Mouse (Mus musculus): ENCODE measurements at regions not wholly inside any gene's neighbourhood (a gene's known extent, or its start where the extent isn't known, plus 50 kb on each side); places are given as distances from the start of the nearest gene placed in this dataset.

GRCm38 (mm10) chr16:10098511-10098910 lies 71.5 kb upstream of the Rpl39l start:
- H3K9ac ChIP-seq (ENCODE audit: low read length) = no peak overlapping the region
- H3K9me3 ChIP-seq (ENCODE audit: control insufficient read depth, low read length) = no peaks in the 10 kb centered on the region
- ATAC-seq (replicated peaks; ENCODE audit: low FRiP score) = no peak
- H3K27me3 ChIP-seq (ENCODE audit: control insufficient read depth, insufficient read depth, low read length) = no peaks in the 10 kb centered on the region
- H3K4me3 ChIP-seq (ENCODE audit: low read depth, low read length) = no peak overlapping the region
- no peaks in the 10 kb centered on the region for H3K4me1 ChIP-seq (replicated peaks; ENCODE audit: control insufficient read depth, insufficient read depth, low read length)
- H3K27ac ChIP-seq (ENCODE audit: low read depth, low read length) = no peak overlapping the region
- DNase-seq (ENCODE audit: low spot score) = no peak
- 94% methylated on average over 11 of the region's 11 CpGs for WGBS
- H3K4me2 ChIP-seq (ENCODE audit: low read depth, low read length, severe bottlenecking) = no peak overlapping the region
- H3K36me3 ChIP-seq (ENCODE audit: control insufficient read depth, insufficient read depth, low read length) = no peaks in the 10 kb centered on the region

DNA sequence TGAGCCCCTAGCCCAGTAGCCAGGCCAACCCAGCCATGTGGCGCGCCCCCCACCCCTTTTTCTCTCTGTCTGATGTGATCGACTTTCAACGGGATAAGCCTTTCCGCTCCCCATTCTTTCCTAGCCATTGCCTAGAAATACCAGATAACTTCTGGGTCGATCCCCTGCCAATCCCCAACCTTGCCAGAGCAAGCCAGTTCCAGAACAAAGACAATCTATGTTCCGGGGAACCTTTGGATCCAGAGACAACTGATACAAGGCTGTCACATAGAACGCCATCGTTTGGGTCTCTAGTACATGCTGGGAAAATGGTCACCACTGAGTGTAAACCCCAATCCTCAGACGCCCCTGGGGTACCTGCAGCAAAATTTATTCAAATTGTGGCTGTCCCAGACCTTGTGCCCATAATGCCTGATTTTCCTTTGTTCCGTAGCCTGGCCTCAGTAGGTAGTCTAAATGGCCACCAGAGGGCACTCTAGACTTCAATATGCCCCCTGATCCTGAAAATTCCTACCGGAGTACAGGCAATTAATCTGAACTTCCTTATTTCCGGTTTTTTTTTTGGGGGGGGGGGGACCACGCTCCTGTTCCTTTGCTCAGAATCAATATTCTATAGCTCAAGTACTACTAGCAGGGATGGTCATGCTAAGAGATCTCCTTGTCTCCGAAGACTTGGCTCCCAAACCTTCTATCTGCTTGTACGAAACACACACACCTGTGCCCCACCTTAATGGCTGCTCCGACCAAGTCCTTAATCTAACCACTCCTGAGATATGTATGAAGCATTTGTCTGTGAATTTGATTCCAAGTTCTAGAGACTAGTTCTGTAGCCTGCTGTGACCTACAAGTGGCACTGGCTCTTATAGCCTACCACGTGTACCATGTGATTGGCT lies 81.3 kb upstream of the Rpl39l start:
- H3K9ac ChIP-seq (ENCODE audit: low read length) = peak overlapping the region; percentile 12; the same call in 1 of the 2 replicates
- no peaks in the 10 kb centered on the region for H3K4me1 ChIP-seq (replicated peaks; ENCODE audit: control insufficient read depth, insufficient read depth, low read length)
- H3K4me2 ChIP-seq (ENCODE audit: low read depth, low read length, severe bottlenecking) = no peak overlapping the region
- no peak overlapping the region for H3K4me3 ChIP-seq (ENCODE audit: low read depth, low read length)
- H3K27me3 ChIP-seq (ENCODE audit: control insufficient read depth, insufficient read depth, low read length) = no peaks in the 10 kb centered on the region
- 57% methylated on average over 18 of the region's 18 CpGs for WGBS
- no peaks in the 10 kb centered on the region for H3K9me3 ChIP-seq (ENCODE audit: control insufficient read depth, low read length)
- DNase-seq (ENCODE audit: low spot score) (peak; percentile 56), ATAC-seq (replicated peaks; ENCODE audit: low FRiP score) (peak; percentile 53; the same call in 1 of the 2 replicates)
- H3K27ac ChIP-seq (ENCODE audit: low read depth, low read length) = no peak overlapping the region
- H3K36me3 ChIP-seq (ENCODE audit: control insufficient read depth, insufficient read depth, low read length) = no peaks in the 10 kb centered on the region

DNA sequence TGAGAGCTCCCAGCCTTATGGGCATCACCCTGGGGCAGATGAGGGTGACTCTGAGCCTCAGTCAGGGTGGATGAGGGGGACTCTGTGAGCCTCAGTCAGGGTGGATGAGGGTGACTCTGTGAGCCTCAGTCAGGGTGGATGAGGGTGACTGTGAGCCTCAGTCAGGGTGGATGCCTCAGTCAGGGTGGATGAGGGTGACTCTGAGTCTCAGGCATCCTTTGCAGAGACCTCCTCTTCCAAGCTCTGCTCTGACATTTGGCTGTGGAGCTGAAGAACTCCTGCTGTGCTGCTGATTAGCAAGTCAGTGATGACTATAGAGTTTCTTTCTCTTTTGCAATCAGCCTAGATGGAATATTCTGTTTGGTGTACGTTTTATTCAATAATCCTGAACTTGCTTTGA lies 83.7 kb upstream of the Rpl39l start:
- Histone ChIP-seq H3K36me3 (ENCODE audit: control insufficient read depth, insufficient read depth, low read length) (no peaks in the 10 kb centered on the region), H3K27ac (ENCODE audit: low read depth, low read length) (no peak overlapping the region), H3K9ac (ENCODE audit: low read length) (no peak overlapping the region), H3K27me3 (ENCODE audit: control insufficient read depth, insufficient read depth, low read length) (no peaks in the 10 kb centered on the region), H3K4me2 (ENCODE audit: low read depth, low read length, severe bottlenecking) (no peak overlapping the region), H3K4me1 (replicated peaks; ENCODE audit: control insufficient read depth, insufficient read depth, low read length) (no peaks in the 10 kb centered on the region), H3K4me3 (ENCODE audit: low read depth, low read length) (no peak overlapping the region), H3K9me3 (ENCODE audit: control insufficient read depth, low read length) (no peaks in the 10 kb centered on the region)
- WGBS = 19% methylated on average over 1 of the region's 1 CpGs
- DNase-seq (ENCODE audit: low spot score) = no peak
- no peak for ATAC-seq (replicated peaks; ENCODE audit: low FRiP score)

- H3K9ac ChIP-seq (ENCODE audit: low read length) = no peak overlapping the region
- H3K9me3 ChIP-seq (ENCODE audit: control insufficient read depth, low read length) = no peaks in the 10 kb centered on the region
- H3K36me3 ChIP-seq (ENCODE audit: control insufficient read depth, insufficient read depth, low read length) = no peaks in the 10 kb centered on the region
- H3K4me1 ChIP-seq (replicated peaks; ENCODE audit: control insufficient read depth, insufficient read depth, low read length) = no peaks in the 10 kb centered on the region
- no peak overlapping the region for H3K4me3 ChIP-seq (ENCODE audit: low read depth, low read length)
- ATAC-seq (replicated peaks; ENCODE audit: low FRiP score) = no peak
- no peak overlapping the region for H3K27ac ChIP-seq (ENCODE audit: low read depth, low read length)
- H3K4me2 ChIP-seq (ENCODE audit: low read depth, low read length, severe bottlenecking) = no peak overlapping the region
- no peak for DNase-seq (ENCODE audit: low spot score)
- no peaks in the 10 kb centered on the region for H3K27me3 ChIP-seq (ENCODE audit: control insufficient read depth, insufficient read depth, low read length)
- 88% methylated on average over 5 of the region's 5 CpGs for WGBS
Observed at GRCm38 (mm10) chr16:10085429-10085828, 84.6 kb upstream of the Rpl39l start.

DNA sequence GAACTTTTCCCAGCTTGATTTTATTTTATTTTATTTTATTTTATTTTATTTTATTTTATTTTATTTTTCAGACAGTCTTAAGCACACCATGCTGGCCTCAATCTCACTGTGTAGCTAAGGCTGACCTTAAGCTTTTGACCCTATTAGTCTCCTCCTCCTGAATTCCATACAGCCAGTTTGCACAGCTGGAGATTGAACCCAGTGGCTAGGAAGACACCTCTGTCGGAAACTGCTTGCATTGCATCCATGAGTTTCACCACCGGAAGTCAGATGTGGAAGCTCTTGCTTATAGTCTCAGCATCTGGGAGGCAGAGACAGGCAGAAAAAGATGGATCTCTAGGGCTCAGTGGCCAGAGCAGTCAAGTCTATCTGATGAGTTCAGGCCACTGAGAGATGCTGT lies 86.4 kb upstream of the Grin2a start:
- ATAC-seq (replicated peaks; ENCODE audit: low FRiP score) (no peak), DNase-seq (ENCODE audit: low spot score) (no peak)
- no peaks in the 10 kb centered on the region for H3K4me1 ChIP-seq (replicated peaks; ENCODE audit: control insufficient read depth, insufficient read depth, low read length)
- H3K4me3 ChIP-seq (ENCODE audit: low read depth, low read length) = no peak overlapping the region
- H3K27me3 ChIP-seq (ENCODE audit: control insufficient read depth, insufficient read depth, low read length) = no peaks in the 10 kb centered on the region
- H3K4me2 ChIP-seq (ENCODE audit: low read depth, low read length, severe bottlenecking) = no peak overlapping the region
- 63% methylated on average over 2 of the region's 2 CpGs for WGBS
- no peak overlapping the region for H3K9ac ChIP-seq (ENCODE audit: low read length)
- H3K36me3 ChIP-seq (ENCODE audit: control insufficient read depth, insufficient read depth, low read length) = no peaks in the 10 kb centered on the region
- H3K9me3 ChIP-seq (ENCODE audit: control insufficient read depth, low read length) = no peaks in the 10 kb centered on the region
- no peak overlapping the region for H3K27ac ChIP-seq (ENCODE audit: low read depth, low read length)

DNA sequence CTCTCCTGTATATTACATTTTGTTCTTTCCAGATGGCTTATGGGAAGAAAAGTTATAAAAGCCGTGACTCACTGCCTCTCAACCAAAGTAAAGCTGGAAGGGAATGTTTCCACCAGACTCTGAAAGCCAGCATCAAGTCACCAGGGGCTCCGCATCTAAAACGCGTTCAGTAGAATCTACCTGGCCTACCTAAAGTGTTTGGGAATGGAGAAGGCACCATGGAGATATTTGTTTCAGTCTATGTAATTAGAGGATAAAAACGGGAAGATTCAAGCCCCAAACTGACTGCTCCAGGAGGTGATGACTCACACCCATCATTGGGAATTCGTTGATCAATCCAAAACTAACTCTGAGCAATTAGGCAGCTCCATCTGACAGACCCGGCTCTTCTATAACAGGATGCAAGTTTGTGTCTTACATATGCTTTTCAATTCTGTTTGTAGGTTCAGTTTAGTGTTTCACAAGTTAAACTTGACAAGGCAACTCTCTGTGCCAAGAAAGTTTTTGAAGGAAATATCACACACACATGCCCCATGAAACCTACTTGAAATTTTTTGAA lies 84.8 kb upstream of the Grin2a start:
- no peaks in the 10 kb centered on the region for H3K9me3 ChIP-seq (ENCODE audit: control insufficient read depth, low read length)
- no peaks in the 10 kb centered on the region for H3K36me3 ChIP-seq (ENCODE audit: control insufficient read depth, insufficient read depth, low read length)
- H3K4me2 ChIP-seq (ENCODE audit: low read depth, low read length, severe bottlenecking) = no peak overlapping the region
- DNase-seq (ENCODE audit: low spot score) = no peak
- no peak overlapping the region for H3K27ac ChIP-seq (ENCODE audit: low read depth, low read length)
- H3K4me3 ChIP-seq (ENCODE audit: low read depth, low read length) = no peak overlapping the region
- no peak overlapping the region for H3K9ac ChIP-seq (ENCODE audit: low read length)
- H3K4me1 ChIP-seq (replicated peaks; ENCODE audit: control insufficient read depth, insufficient read depth, low read length) = no peaks in the 10 kb centered on the region
- WGBS = 90% methylated on average over 7 of the region's 7 CpGs
- no peaks in the 10 kb centered on the region for H3K27me3 ChIP-seq (ENCODE audit: control insufficient read depth, insufficient read depth, low read length)
- no peak for ATAC-seq (replicated peaks; ENCODE audit: low FRiP score)

DNA sequence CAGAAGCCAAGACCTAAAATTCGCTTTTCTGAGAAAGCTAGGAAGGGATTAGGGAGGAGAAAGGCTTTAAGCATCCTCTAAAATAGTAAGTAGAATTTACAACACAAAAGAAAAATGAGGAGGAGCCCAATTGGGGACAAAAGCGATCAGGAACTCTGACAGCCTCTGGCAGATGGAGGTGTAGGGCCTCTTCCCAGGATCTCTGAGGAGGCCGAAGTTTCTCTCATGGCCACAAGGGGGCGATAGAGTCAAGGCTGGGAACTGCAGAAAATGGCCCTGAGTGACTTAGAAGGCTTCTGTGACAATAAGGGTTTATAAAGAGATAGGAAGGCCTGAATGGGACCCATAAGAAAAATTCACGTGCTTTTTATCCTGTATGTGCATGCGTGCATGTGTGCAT lies 77.8 kb upstream of the Grin2a start:
- H3K9me3 ChIP-seq (ENCODE audit: control insufficient read depth, low read length) = no peaks in the 10 kb centered on the region
- ATAC-seq (replicated peaks; ENCODE audit: low FRiP score) = no peak
- H3K27me3 ChIP-seq (ENCODE audit: control insufficient read depth, insufficient read depth, low read length) = no peaks in the 10 kb centered on the region
- WGBS = 16% methylated on average over 6 of the region's 6 CpGs
- H3K4me2 ChIP-seq (ENCODE audit: low read depth, low read length, severe bottlenecking) = no peak overlapping the region
- no peaks in the 10 kb centered on the region for H3K36me3 ChIP-seq (ENCODE audit: control insufficient read depth, insufficient read depth, low read length)
- H3K4me1 ChIP-seq (replicated peaks; ENCODE audit: control insufficient read depth, insufficient read depth, low read length) = no peaks in the 10 kb centered on the region
- no peak overlapping the region for H3K4me3 ChIP-seq (ENCODE audit: low read depth, low read length)
- H3K9ac ChIP-seq (ENCODE audit: low read length) = no peak overlapping the region
- peak; percentile 76 for DNase-seq (ENCODE audit: low spot score)
- H3K27ac ChIP-seq (ENCODE audit: low read depth, low read length) = no peak overlapping the region

- H3K4me1 ChIP-seq (replicated peaks; ENCODE audit: control insufficient read depth, insufficient read depth, low read length) = no peaks in the 10 kb centered on the region
- no peak overlapping the region for H3K4me2 ChIP-seq (ENCODE audit: low read depth, low read length, severe bottlenecking)
- H3K27me3 ChIP-seq (ENCODE audit: control insufficient read depth, insufficient read depth, low read length) = no peaks in the 10 kb centered on the region
- no peak overlapping the region for H3K4me3 ChIP-seq (ENCODE audit: low read depth, low read length)
- no peaks in the 10 kb centered on the region for H3K36me3 ChIP-seq (ENCODE audit: control insufficient read depth, insufficient read depth, low read length)
- H3K27ac ChIP-seq (ENCODE audit: low read depth, low read length) = no peak overlapping the region
- WGBS = 75% methylated on average over 8 of the region's 8 CpGs
- no peaks in the 10 kb centered on the region for H3K9me3 ChIP-seq (ENCODE audit: control insufficient read depth, low read length)
- ATAC-seq (replicated peaks; ENCODE audit: low FRiP score) = no peak
- no peak overlapping the region for H3K9ac ChIP-seq (ENCODE audit: low read length)
- DNase-seq (ENCODE audit: low spot score) = no peak
Observed at GRCm38 (mm10) chr16:10063491-10063890, 68.1 kb upstream of the Grin2a start.

DNA sequence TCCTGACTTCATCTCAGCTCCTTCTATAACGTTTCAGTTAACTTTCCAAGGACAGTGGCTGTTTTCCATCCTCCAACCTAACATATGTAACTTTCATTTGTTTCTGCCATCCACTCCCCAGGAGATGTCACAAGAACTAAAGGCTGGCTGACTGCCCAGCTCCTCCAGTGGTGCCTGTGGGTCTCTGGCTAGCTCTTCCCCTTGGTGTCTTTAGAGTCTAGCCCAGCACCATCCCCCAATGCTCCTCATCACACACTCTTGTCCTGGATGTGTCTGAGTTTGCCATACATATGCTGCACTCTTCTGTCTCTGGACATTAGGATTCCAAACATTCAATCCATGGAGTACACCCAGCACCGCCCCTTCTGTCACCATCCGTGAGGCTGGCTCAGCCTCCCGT lies 62.7 kb upstream of the Grin2a start:
- no peak for ATAC-seq (replicated peaks; ENCODE audit: low FRiP score)
- WGBS = 81% methylated on average over 4 of the region's 4 CpGs

More for the DNA sequence above, 62.7 kb upstream of the Grin2a start:
- Histone ChIP-seq H3K4me2 (ENCODE audit: low read depth, low read length, severe bottlenecking) (no peak overlapping the region), H3K36me3 (ENCODE audit: control insufficient read depth, insufficient read depth, low read length) (no peaks in the 10 kb centered on the region), H3K27ac (ENCODE audit: low read depth, low read length) (no peak overlapping the region), H3K4me1 (replicated peaks; ENCODE audit: control insufficient read depth, insufficient read depth, low read length) (no peaks in the 10 kb centered on the region), H3K4me3 (ENCODE audit: low read depth, low read length) (no peak overlapping the region), H3K9ac (ENCODE audit: low read length) (no peak overlapping the region), H3K9me3 (ENCODE audit: control insufficient read depth, low read length) (no peaks in the 10 kb centered on the region), H3K27me3 (ENCODE audit: control insufficient read depth, insufficient read depth, low read length) (no peaks in the 10 kb centered on the region)
- no peak for DNase-seq (ENCODE audit: low spot score)

Measured in forebrain, embryonic 11.5 days (tissue).